Mouse (Mus musculus) forebrain, embryonic 14.5 days (tissue): ENCODE data around the gene Rassf3. TPM values are rescaled to one million over a fixed set of nuclear protein-coding genes. Genes with fewer than 3 reads are reported as not detected.
A peak's percentile ranks its signal among the peaks of the same experiment; 100 is the strongest.

Experiments
- ATAC-seq: fragments of 200-750 bp; cut with Nextera tagmentation; 2 replicates; pipeline ENCODE4 v1.8.0; 2017; ENCODE audit warnings: mild to moderate bottlenecking, moderate library complexity
- DNase-seq: peaks from one replicate; pipeline ENCODE4 v3.0.0-alpha.2; 2015; ENCODE audit warnings: low spot score
- H3K27ac ChIP-seq: fragments of 300-500 bp; sonication (generic); 2 replicates; pipeline ENCODE4 v1.5.1; 2014; ENCODE audit warnings: low read depth, mild to moderate bottlenecking, control low read depth, low read length, moderate library complexity
- H3K27me3 ChIP-seq: fragments of 300-500 bp; sonication (generic); replicated peaks from 2 replicates; pipeline ENCODE4 v1.6.1; 2014; ENCODE audit warnings: low read length, control low read depth, mixed read lengths; ENCODE audit not compliant: control insufficient read depth, insufficient read depth
- H3K36me3 ChIP-seq: fragments of 300-500 bp; sonication (generic); 2 replicates; pipeline ENCODE4 v1.6.1; 2014; ENCODE audit warnings: low read length, control low read depth; ENCODE audit not compliant: control insufficient read depth, insufficient read depth
- H3K4me1 ChIP-seq: fragments of 300-500 bp; sonication (generic); 2 replicates; pipeline ENCODE4 v1.6.1; 2014; ENCODE audit warnings: antibody characterized with exemption, low read length, control low read depth; ENCODE audit not compliant: control insufficient read depth, insufficient read depth
- H3K4me2 ChIP-seq: fragments of 300-500 bp; sonication (generic); 2 replicates; pipeline ENCODE4 v1.6.1; 2014; ENCODE audit warnings: mild to moderate bottlenecking, control low read depth, low read length
- H3K4me3 ChIP-seq: fragments of 300-500 bp; sonication (generic); 2 replicates; pipeline ENCODE4 v1.5.1; 2014; ENCODE audit warnings: low read depth, low read length, control low read depth
- H3K9ac ChIP-seq: fragments of 300-500 bp; sonication (generic); 2 replicates; pipeline ENCODE4 v1.6.1; 2014; ENCODE audit warnings: mild to moderate bottlenecking, low read length, control low read depth, moderate library complexity
- H3K9me3 ChIP-seq: fragments of 300-500 bp; sonication (generic); replicated peaks from 2 replicates; pipeline ENCODE4 v1.6.1; 2016; ENCODE audit warnings: low read length, control low read depth, mixed read lengths; ENCODE audit not compliant: control insufficient read depth
- WGBS: fragments of 180-500 bp; shearing (Covaris S2); extraction: QIAGEN DNeasy Blood & Tissue Kit; methylation state at CpG from one replicate; pipeline ENCODE4 v1.1.7; 2014; 5-methylcytosine and 5-hydroxymethylcytosine counted together
- polyA plus RNA-seq: library from polyadenylated mRNA; unstranded; fragments of >200 nt; fragmentation: Nextera tagmentation; extraction: Ambion mirVana; gene quantifications from 2 replicates; pipeline ENCODE4 v1.2.1, GENCODE M21; 2014

Rassf3 gene
- polyA plus RNA-seq, 1 experiment from 2014 or later = 4.4 TPM

DNA sequence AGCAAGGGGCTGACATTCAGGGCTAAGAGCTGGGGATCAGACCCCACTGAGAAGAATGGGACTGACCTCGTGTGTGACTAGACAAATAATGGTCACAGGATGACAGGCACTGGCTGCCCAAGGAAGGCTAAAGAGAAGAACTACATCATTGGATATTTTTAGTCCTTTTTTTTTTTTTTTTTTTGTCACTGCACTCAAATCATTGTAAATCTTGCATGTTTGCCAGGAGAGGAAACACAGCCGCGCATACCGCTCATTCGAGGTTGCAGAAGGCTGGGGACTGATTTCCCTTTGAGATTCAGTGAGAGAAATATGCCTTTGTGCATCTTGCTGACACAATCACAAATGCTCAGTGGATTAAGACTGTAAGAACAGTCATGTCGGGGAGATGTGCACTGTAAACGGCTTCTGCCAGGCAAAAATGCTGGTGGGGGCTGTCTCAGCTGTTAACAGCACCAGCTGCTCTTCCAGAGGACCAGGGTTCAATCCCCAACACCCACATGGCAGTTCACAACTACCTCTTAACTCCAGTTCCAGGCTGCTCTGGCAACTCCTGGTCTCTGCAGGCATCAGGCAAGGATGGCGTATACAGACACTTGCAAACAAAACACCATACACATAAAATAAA, 4.5 kb downstream of the Rassf3 start:
- no peak overlapping the region for H3K27ac ChIP-seq
- no peaks in the 10 kb centered on the region for H3K36me3 ChIP-seq
- no peak overlapping the region for H3K4me2 ChIP-seq
- ATAC-seq (no peak), DNase-seq (peak; percentile 55)
- 0 out of 2 replicates have a peak overlapping the region, but pooled peaks have one; percentile 21 for H3K9ac ChIP-seq
- WGBS = 44% methylated on average over 8 of the region's 8 CpGs
- peaks cover 12% of the 10 kb centered on the region; the same call in 1 of the 2 replicates for H3K27me3 ChIP-seq
- H3K4me3 ChIP-seq = no peak overlapping the region
- H3K9me3 ChIP-seq = no peaks in the 10 kb centered on the region
- H3K4me1 ChIP-seq = 0 out of 2 replicates have a peak, but pooled peaks cover 10% of the 10 kb centered on the region

- Histone ChIP-seq H3K4me1 (no peaks in the 10 kb centered on the region), H3K27ac (no peak overlapping the region), H3K9ac (no peak overlapping the region), H3K4me2 (no peak overlapping the region), H3K27me3 (peaks cover 3% of the 10 kb centered on the region; the same call in 1 of the 2 replicates), H3K9me3 (no peaks in the 10 kb centered on the region), H3K4me3 (no peak overlapping the region), H3K36me3 (no peaks in the 10 kb centered on the region)
- WGBS = 84% methylated on average over 3 of the region's 3 CpGs
- DNase-seq (no peak), ATAC-seq (no peak)
Measured at GRCm38 (mm10) chr10:121469625-121470024, 6.5 kb downstream of the Rassf3 start.

GRCm38 (mm10) chr10:121468985-121469384, 7.2 kb downstream of the Rassf3 start:
- no peak overlapping the region for H3K4me3 ChIP-seq
- no peak for DNase-seq
- H3K9me3 ChIP-seq = no peaks in the 10 kb centered on the region
- H3K4me1 ChIP-seq = no peaks in the 10 kb centered on the region
- no peak overlapping the region for H3K27ac ChIP-seq
- no peak overlapping the region for H3K4me2 ChIP-seq
- H3K27me3 ChIP-seq = no peaks in the 10 kb centered on the region
- ATAC-seq = no peak
- 67% methylated on average over 5 of the region's 5 CpGs for WGBS
- H3K9ac ChIP-seq = no peak overlapping the region
- H3K36me3 ChIP-seq = no peaks in the 10 kb centered on the region

GRCm38 (mm10) chr10:121468261-121468660, 7.9 kb downstream of the Rassf3 start:
- Histone ChIP-seq H3K36me3 (no peaks in the 10 kb centered on the region), H3K4me1 (no peaks in the 10 kb centered on the region), H3K9me3 (no peaks in the 10 kb centered on the region), H3K27me3 (no peaks in the 10 kb centered on the region), H3K4me2 (no peak overlapping the region), H3K4me3 (no peak overlapping the region), H3K27ac (no peak overlapping the region), H3K9ac (no peak overlapping the region)
- WGBS = 93% methylated on average over 5 of the region's 5 CpGs
- no peak for DNase-seq
- ATAC-seq = no peak

DNA sequence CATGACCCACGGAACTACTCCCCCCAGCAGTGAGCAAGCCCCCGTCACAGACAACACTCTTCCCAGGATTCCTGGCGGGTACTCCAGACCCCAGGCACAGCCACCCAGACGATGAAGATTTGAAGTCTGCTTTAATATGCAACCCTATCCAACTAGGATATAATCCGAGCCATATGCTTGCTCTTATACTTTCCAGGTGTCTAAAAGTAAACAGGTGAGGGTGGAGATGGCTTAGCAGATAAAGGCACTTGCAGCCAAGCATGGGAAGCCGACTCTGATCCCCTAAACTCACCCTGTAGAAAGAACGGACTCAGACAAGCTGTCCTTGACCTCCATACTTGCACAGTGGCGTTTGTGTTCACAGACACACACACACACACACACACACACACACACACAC, 8.4 kb downstream of the Rassf3 start:
- H3K9me3 ChIP-seq = no peaks in the 10 kb centered on the region
- no peak overlapping the region for H3K9ac ChIP-seq
- H3K4me2 ChIP-seq = no peak overlapping the region
- ATAC-seq (no peak), DNase-seq (no peak)
- no peak overlapping the region for H3K27ac ChIP-seq
- no peaks in the 10 kb centered on the region for H3K27me3 ChIP-seq
- 59% methylated on average over 8 of the region's 8 CpGs for WGBS
- no peak overlapping the region for H3K4me3 ChIP-seq
- H3K36me3 ChIP-seq = no peaks in the 10 kb centered on the region
- H3K4me1 ChIP-seq = no peaks in the 10 kb centered on the region

DNA sequence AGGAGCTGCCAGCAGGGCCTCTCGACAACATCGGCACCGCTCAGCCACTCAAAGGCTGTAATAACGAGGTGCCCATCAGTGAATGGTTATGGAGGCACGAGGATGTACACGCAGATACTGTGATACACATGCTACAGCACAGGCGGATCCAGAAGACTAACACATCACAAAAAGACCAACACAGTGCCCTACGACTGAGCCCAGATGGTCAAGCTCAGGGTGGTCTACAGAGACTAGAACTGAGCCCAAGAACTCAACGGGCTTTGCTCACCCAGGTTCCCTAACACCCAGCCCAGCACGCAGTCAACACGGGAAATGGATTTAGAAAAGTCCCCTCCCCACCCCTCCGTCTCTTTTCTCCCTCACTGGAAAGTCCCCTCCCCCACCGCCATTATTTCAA, 9.1 kb downstream of the Rassf3 start:
- Histone ChIP-seq H3K4me2 (no peak overlapping the region), H3K9ac (no peak overlapping the region), H3K27ac (no peak overlapping the region), H3K36me3 (no peaks in the 10 kb centered on the region), H3K9me3 (no peaks in the 10 kb centered on the region), H3K27me3 (no peaks in the 10 kb centered on the region), H3K4me3 (no peak overlapping the region), H3K4me1 (peaks cover 2% of the 10 kb centered on the region; the same call in 1 of the 2 replicates)
- DNase-seq (no peak), ATAC-seq (peak; percentile 34; the same call in 1 of the 2 replicates)
- WGBS = 52% methylated on average over 13 of the region's 13 CpGs

DNA sequence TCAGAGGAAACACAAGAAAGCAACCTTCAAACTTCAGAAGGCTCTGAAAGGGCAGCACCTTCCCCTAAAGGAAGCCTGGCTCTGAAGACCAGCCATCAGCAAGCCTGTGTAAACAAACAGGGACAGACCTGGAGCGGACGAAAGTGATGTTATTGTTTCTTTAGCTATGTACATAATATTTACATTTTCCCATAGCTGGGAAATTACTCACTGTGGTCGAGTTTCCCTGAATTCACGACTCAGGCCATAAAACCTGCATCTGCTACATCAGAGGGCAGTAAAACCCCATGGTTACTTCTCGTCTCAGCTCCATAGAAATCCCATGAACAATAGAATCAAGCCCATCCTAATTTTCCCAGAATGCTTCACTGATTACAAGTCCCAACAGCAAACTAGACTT, 11.1 kb downstream of the Rassf3 start:
- WGBS = 62% methylated on average over 5 of the region's 5 CpGs
- Histone ChIP-seq H3K36me3 (no peaks in the 10 kb centered on the region), H3K4me1 (peaks cover 11% of the 10 kb centered on the region; the same call in 1 of the 2 replicates), H3K4me2 (no peak overlapping the region), H3K9ac (no peak overlapping the region), H3K27ac (no peak overlapping the region), H3K9me3 (no peaks in the 10 kb centered on the region), H3K27me3 (no peaks in the 10 kb centered on the region), H3K4me3 (no peak overlapping the region)
- no peak for ATAC-seq
- DNase-seq = no peak

GRCm38 (mm10) chr10:121462162-121462881, 13.8 kb downstream of the Rassf3 start:
- H3K4me2 ChIP-seq = peak overlapping the region; percentile 37; the same call in 1 of the 2 replicates
- 57% methylated on average over 24 of the region's 24 CpGs for WGBS
- H3K9me3 ChIP-seq = no peaks in the 10 kb centered on the region
- H3K4me3 ChIP-seq = no peak overlapping the region
- H3K27me3 ChIP-seq = no peaks in the 10 kb centered on the region
- 0 out of 2 replicates have a peak, but pooled peaks have one; percentile 15 for ATAC-seq
- no peak overlapping the region for H3K9ac ChIP-seq
- H3K27ac ChIP-seq = no peak overlapping the region
- DNase-seq = peak; percentile 33
- peaks cover 17% of the 10 kb centered on the region for H3K4me1 ChIP-seq
- no peaks in the 10 kb centered on the region for H3K36me3 ChIP-seq
